Mouse (Mus musculus): Measurements from ENCODE around the gene Pik3c2g.

DNA sequence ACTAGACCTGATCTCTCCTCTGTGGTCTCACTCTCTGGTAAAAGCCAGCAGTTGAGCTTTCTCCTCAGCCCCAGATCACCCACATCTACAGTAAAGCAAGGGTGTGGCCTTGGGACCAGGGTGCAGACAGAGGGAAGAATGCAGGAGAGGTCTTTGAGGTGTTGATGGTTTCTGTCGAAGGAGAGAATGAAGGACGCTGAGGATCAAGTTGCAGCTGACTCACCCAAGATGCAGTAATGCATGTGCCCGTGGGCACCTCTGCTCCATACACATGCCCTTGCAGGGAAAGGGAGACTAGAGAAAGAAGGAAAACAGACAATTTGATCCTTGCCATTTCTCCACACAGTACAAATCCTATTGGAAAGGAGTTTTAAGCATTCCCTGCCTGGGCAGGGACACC, 5.1 kb downstream of the Pik3c2g start:
- no peak for TF ChIP-seq POLR2A (IDR thresholded peaks at IDR 0.05; ENCODE audit: insufficient read length, low read depth)
- TF ChIP-seq TCF12 (IDR thresholded peaks at IDR 0.05; ENCODE audit: insufficient read depth, poor library complexity, severe bottlenecking), result no peak
